Mouse (Mus musculus) WW6 (cell line): Measurements from ENCODE around the gene Calca.
A peak's percentile ranks its signal among the peaks of the same experiment; 100 is the strongest.
"Not testable (repeated sequence)": the region's sequence is repeated elsewhere in the genome, so short reads cannot be mapped to it uniquely, and the experiment has no call there.

Source experiments
- DNase-seq: peaks from one replicate; pipeline ENCODE4 v3.0.0-alpha.2; 2013; ENCODE audit warnings: low read depth, low spot score

The Calca gene

DNA sequence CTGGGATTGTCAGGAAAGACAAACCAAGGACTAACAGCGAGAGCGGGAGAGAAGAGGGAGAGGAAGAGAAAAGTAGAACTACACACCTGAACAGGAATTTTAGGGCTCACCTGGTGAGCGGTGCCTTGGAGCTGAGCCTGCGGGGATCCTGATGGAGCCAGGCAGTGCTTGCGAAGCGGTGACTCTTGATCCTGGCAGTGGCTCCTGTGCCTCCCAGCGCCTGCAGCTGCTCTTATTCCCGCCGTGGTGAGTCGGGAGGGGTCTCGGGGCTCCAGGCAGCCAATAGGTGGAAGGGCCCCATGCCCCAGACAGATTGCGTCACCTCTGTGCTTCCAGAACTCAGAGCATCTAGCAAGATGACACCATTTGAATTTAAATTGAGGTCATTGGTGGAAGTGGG is at the start of gene Calca:
TSS of gene Calca (minus strand) at position 256 of the 400 bp plus-strand sequence.
- no peak for DNase-seq

GRCm38 (mm10) chr7:114672697-114673096 is 36.5 kb upstream of the Calca start:
- DNase-seq = no peak

GRCm38 (mm10) chr7:114671405-114671804 is 35.2 kb upstream of the Calca start:
- no peak for DNase-seq

- no peak for DNase-seq
Measured at GRCm38 (mm10) chr7:114649730-114650129, 13.6 kb upstream of the Calca start.

DNA sequence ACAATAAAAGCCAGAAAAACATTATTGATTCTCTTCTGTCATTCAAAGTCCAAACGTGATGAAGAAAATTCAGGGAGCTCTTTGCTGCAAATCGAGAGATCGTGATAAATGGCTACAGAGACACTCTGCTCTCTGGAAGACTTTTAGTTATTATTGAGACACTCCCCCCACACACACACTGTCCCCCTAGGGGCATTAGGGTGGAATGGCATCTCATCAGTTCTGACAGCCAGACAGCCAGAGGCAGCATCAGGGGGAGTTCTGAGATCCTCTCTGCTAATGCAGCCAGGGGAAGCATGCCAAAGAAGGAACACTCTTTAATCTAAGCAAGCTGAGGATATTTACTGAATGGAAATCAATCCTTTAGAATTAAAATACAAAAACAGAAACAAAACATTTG is 12.6 kb upstream of the Calca start:
- no peak for DNase-seq

- peak; percentile 28 for DNase-seq
Measured at GRCm38 (mm10) chr7:114635569-114636101, 522 bp downstream of the Calca start.

GRCm38 (mm10) chr7:114634386-114634785 is 1.8 kb downstream of the Calca start:
- DNase-seq = no peak

DNA sequence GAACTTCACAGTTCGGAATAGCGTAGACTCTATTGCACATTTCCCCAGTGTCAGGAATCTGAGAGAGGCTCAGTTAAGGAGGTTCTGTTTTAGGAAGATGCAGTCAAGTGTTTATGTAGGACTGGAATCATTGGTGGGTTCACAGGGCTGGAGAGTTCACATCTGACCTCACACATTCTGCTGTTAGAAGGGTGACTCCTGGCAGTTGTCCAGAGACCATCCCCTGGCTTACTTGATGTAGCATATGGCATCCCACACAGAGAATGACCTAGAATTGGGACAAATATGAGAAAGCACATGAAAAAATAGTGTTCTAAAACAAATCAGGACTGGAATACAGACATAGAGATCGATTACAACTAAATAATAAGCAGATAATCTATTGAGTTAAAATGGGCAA is 10.2 kb downstream of the Calca start:
- no peak for DNase-seq

- DNase-seq = no peak
Measured at GRCm38 (mm10) chr7:114616759-114617158, 19.4 kb downstream of the Calca start.

- not testable (repeated sequence) for DNase-seq
Measured at GRCm38 (mm10) chr7:114594391-114594790, 41.8 kb downstream of the Calca start.

- DNase-seq = no peak
Measured at GRCm38 (mm10) chr7:114582441-114582840, 53.7 kb downstream of the Calca start.
